Mouse (Mus musculus) midbrain, embryonic 16.5 days (tissue): ENCODE measurements around the gene Tmem179. TPM values are rescaled to one million over a fixed set of nuclear protein-coding genes. Genes with fewer than 3 reads are reported as not detected.

Experiments used
- ATAC-seq: fragments of 200-750 bp; cut with Nextera tagmentation; 2 replicates; pipeline ENCODE4 v1.8.0; 2017; ENCODE audit warnings: moderate TSS enrichment
- H3K27ac ChIP-seq: fragments of 300-500 bp; sonication (generic); 2 replicates; pipeline ENCODE4 v1.5.1; 2014; ENCODE audit warnings: mild to moderate bottlenecking, low read length, mixed read lengths
- H3K27me3 ChIP-seq: fragments of 300-500 bp; sonication (generic); 2 replicates; pipeline ENCODE4 v1.6.1; 2014; ENCODE audit warnings: low read depth, low read length, mixed read lengths; ENCODE audit not compliant: control insufficient read depth, insufficient read depth
- H3K36me3 ChIP-seq: fragments of 300-500 bp; sonication (generic); 2 replicates; pipeline ENCODE4 v1.6.1; 2014; ENCODE audit warnings: mild to moderate bottlenecking, low read length, moderate library complexity, mixed read lengths; ENCODE audit not compliant: control insufficient read depth, insufficient read depth
- H3K4me1 ChIP-seq: fragments of 300-500 bp; sonication (generic); 2 replicates; pipeline ENCODE4 v1.6.1; 2014; ENCODE audit warnings: mild to moderate bottlenecking, low read length, mixed read lengths; ENCODE audit not compliant: control insufficient read depth, insufficient read depth
- H3K4me2 ChIP-seq: fragments of 300-500 bp; sonication (generic); 2 replicates; pipeline ENCODE4 v1.6.1; 2014; ENCODE audit warnings: mild to moderate bottlenecking, low read length, mixed read lengths
- H3K4me3 ChIP-seq: fragments of 300-500 bp; sonication (generic); 2 replicates; pipeline ENCODE4 v1.5.1; 2014; ENCODE audit warnings: low read depth, mild to moderate bottlenecking, low read length, moderate library complexity, mixed read lengths
- H3K9ac ChIP-seq: fragments of 300-500 bp; sonication (generic); 2 replicates; pipeline ENCODE4 v1.6.1; 2014; ENCODE audit warnings: low read depth, low read length, mixed read lengths
- H3K9me3 ChIP-seq: fragments of 300-500 bp; sonication (generic); replicated peaks from 2 replicates; pipeline ENCODE4 v1.6.1; 2014; ENCODE audit warnings: mild to moderate bottlenecking, low read length, mixed read lengths; ENCODE audit not compliant: control insufficient read depth, poor library complexity, severe bottlenecking
- WGBS: fragments of 180-500 bp; shearing (Covaris S2); extraction: QIAGEN DNeasy Blood & Tissue Kit; methylation state at CpG from one replicate; pipeline ENCODE4 v1.1.7; 2014; 5-methylcytosine and 5-hydroxymethylcytosine counted together
- polyA plus RNA-seq: library from polyadenylated mRNA; unstranded; fragments of >200 nt; fragmentation: Nextera tagmentation; extraction: Ambion mirVana; gene quantifications from 2 replicates; pipeline ENCODE4 v1.2.1, GENCODE M21; 2015

Gene Tmem179
- polyA plus RNA-seq, 1 experiment from 2014 or later: 100 TPM

- H3K4me3 ChIP-seq: no peak overlapping the region
- peak overlapping the region; percentile 79 for H3K27ac ChIP-seq
- H3K4me2 ChIP-seq: no peak overlapping the region; the same call in 1 of the 2 replicates
- H3K36me3 ChIP-seq: no peaks in the 10 kb centered on the region
- peaks cover 33% of the 10 kb centered on the region for H3K4me1 ChIP-seq
- 27% methylated on average over 13 of the region's 13 CpGs for WGBS
- peaks cover 6% of the 10 kb centered on the region; the same call in 1 of the 2 replicates for H3K27me3 ChIP-seq
- no peaks in the 10 kb centered on the region for H3K9me3 ChIP-seq
- peak overlapping the region; percentile 27; the same call in 1 of the 2 replicates for H3K9ac ChIP-seq
- peak; percentile 63 for ATAC-seq
Measured at GRCm38 (mm10) chr12:112542257-112542919, 25.8 kb upstream of the Tmem179 start.

- Histone ChIP-seq H3K4me1 (peaks cover 33% of the 10 kb centered on the region), H3K9ac (peak overlapping the region; percentile 8), H3K4me3 (no peak overlapping the region), H3K4me2 (no peak overlapping the region), H3K27me3 (peaks cover 6% of the 10 kb centered on the region; the same call in 1 of the 2 replicates), H3K9me3 (no peaks in the 10 kb centered on the region), H3K36me3 (no peaks in the 10 kb centered on the region), H3K27ac (peak overlapping the region; percentile 79)
- peak; percentile 61 for ATAC-seq
- WGBS: 7% methylated on average over 8 of the region's 8 CpGs
Measured at GRCm38 (mm10) chr12:112541483-112542091, 25.0 kb upstream of the Tmem179 start.

GRCm38 (mm10) chr12:112540321-112540720, 23.8 kb upstream of the Tmem179 start:
- no peak overlapping the region for H3K4me2 ChIP-seq
- peaks cover 26% of the 10 kb centered on the region for H3K4me1 ChIP-seq
- no peak overlapping the region for H3K27ac ChIP-seq
- H3K9me3 ChIP-seq: no peaks in the 10 kb centered on the region
- no peaks in the 10 kb centered on the region for H3K36me3 ChIP-seq
- H3K27me3 ChIP-seq: peaks cover 6% of the 10 kb centered on the region; the same call in 1 of the 2 replicates
- H3K9ac ChIP-seq: no peak overlapping the region
- 87% methylated on average over 12 of the region's 12 CpGs for WGBS
- no peak overlapping the region for H3K4me3 ChIP-seq
- ATAC-seq: no peak

- ATAC-seq: no peak
- no peaks in the 10 kb centered on the region for H3K9me3 ChIP-seq
- peaks cover 20% of the 10 kb centered on the region for H3K4me1 ChIP-seq
- 88% methylated on average over 7 of the region's 7 CpGs for WGBS
- H3K27ac ChIP-seq: no peak overlapping the region
- no peak overlapping the region for H3K4me2 ChIP-seq
- H3K4me3 ChIP-seq: no peak overlapping the region
- H3K36me3 ChIP-seq: no peaks in the 10 kb centered on the region
- no peak overlapping the region for H3K9ac ChIP-seq
- H3K27me3 ChIP-seq: peaks cover 6% of the 10 kb centered on the region; the same call in 1 of the 2 replicates
Measured at GRCm38 (mm10) chr12:112539466-112539965, 23.0 kb upstream of the Tmem179 start.

- no peaks in the 10 kb centered on the region for H3K9me3 ChIP-seq
- H3K36me3 ChIP-seq: no peaks in the 10 kb centered on the region
- WGBS: 90% methylated on average over 9 of the region's 9 CpGs
- H3K9ac ChIP-seq: no peak overlapping the region
- H3K27ac ChIP-seq: no peak overlapping the region
- no peak overlapping the region for H3K4me2 ChIP-seq
- peaks cover 20% of the 10 kb centered on the region for H3K4me1 ChIP-seq
- ATAC-seq: no peak
- peaks cover 6% of the 10 kb centered on the region; the same call in 1 of the 2 replicates for H3K27me3 ChIP-seq
- no peak overlapping the region for H3K4me3 ChIP-seq
Measured at GRCm38 (mm10) chr12:112538356-112538755, 21.8 kb upstream of the Tmem179 start.

GRCm38 (mm10) chr12:112537233-112537632, 20.7 kb upstream of the Tmem179 start:
- no peak overlapping the region for H3K4me2 ChIP-seq
- H3K36me3 ChIP-seq: no peaks in the 10 kb centered on the region
- peaks cover 6% of the 10 kb centered on the region; the same call in 1 of the 2 replicates for H3K27me3 ChIP-seq
- H3K4me3 ChIP-seq: no peak overlapping the region
- no peak overlapping the region for H3K9ac ChIP-seq
- peaks cover 13% of the 10 kb centered on the region for H3K4me1 ChIP-seq
- no peak overlapping the region for H3K27ac ChIP-seq
- WGBS: 85% methylated on average over 6 of the region's 6 CpGs
- H3K9me3 ChIP-seq: no peaks in the 10 kb centered on the region
- no peak for ATAC-seq

GRCm38 (mm10) chr12:112533758-112534157, 17.2 kb upstream of the Tmem179 start:
- 79% methylated on average over 4 of the region's 4 CpGs for WGBS
- Histone ChIP-seq H3K36me3 (no peaks in the 10 kb centered on the region), H3K4me3 (no peak overlapping the region), H3K27me3 (peaks cover 6% of the 10 kb centered on the region; the same call in 1 of the 2 replicates), H3K4me1 (no peaks in the 10 kb centered on the region), H3K27ac (no peak overlapping the region), H3K4me2 (no peak overlapping the region), H3K9me3 (no peaks in the 10 kb centered on the region), H3K9ac (no peak overlapping the region)
- no peak for ATAC-seq

GRCm38 (mm10) chr12:112518105-112518504, 1.6 kb upstream of the Tmem179 start:
- Histone ChIP-seq H3K4me1 (peaks cover 23% of the 10 kb centered on the region), H3K4me3 (no peak overlapping the region), H3K36me3 (no peaks in the 10 kb centered on the region), H3K27ac (peak overlapping the region; percentile 1; the same call in 1 of the 2 replicates), H3K9me3 (no peaks in the 10 kb centered on the region), H3K27me3 (peaks cover under 1% of the 10 kb centered on the region), H3K9ac (no peak overlapping the region), H3K4me2 (no peak overlapping the region)
- WGBS: 30% methylated on average over 4 of the region's 4 CpGs
- no peak for ATAC-seq

GRCm38 (mm10) chr12:112514897-112515296, 1.6 kb downstream of the Tmem179 start:
- peaks cover 5% of the 10 kb centered on the region; the same call in 1 of the 2 replicates for H3K27me3 ChIP-seq
- H3K4me2 ChIP-seq: no peak overlapping the region
- no peak for ATAC-seq
- 50% methylated on average over 3 of the region's 3 CpGs for WGBS
- H3K9ac ChIP-seq: no peak overlapping the region
- H3K9me3 ChIP-seq: no peaks in the 10 kb centered on the region
- peaks cover 39% of the 10 kb centered on the region for H3K4me1 ChIP-seq
- H3K36me3 ChIP-seq: no peaks in the 10 kb centered on the region
- H3K27ac ChIP-seq: peak overlapping the region; percentile 22; the same call in 1 of the 2 replicates
- H3K4me3 ChIP-seq: no peak overlapping the region
